Mouse (Mus musculus) heart, embryonic 13.5 days (tissue): Measurements from ENCODE around the gene Rusc2. TPM values are rescaled to one million over a fixed set of nuclear protein-coding genes. Genes with fewer than 3 reads are reported as not detected.
A peak's percentile ranks its signal among the peaks of the same experiment; 100 is the strongest.

Experiments
- ATAC-seq: fragments of 200-750 bp; cut with Nextera tagmentation; 2 replicates; pipeline ENCODE4 v1.8.0; 2017; ENCODE audit warnings: moderate TSS enrichment; ENCODE audit not compliant: insufficient number of reproducible peaks, low FRiP score, low TSS enrichment; ENCODE audit errors: extremely low read depth
- H3K27ac ChIP-seq: fragments of 300-500 bp; sonication (generic); replicated peaks from 2 replicates; pipeline ENCODE4 v1.5.1; 2015; ENCODE audit warnings: moderate library complexity, mild to moderate bottlenecking, inconsistent platforms
- H3K27me3 ChIP-seq: fragments of 300-500 bp; sonication (generic); replicated peaks from 2 replicates; pipeline ENCODE4 v1.6.1; 2015; ENCODE audit warnings: mild to moderate bottlenecking, inconsistent platforms
- H3K36me3 ChIP-seq: fragments of 300-500 bp; sonication (generic); 2 replicates; pipeline ENCODE4 v1.6.1; 2015; ENCODE audit warnings: mild to moderate bottlenecking, inconsistent platforms
- H3K4me1 ChIP-seq: fragments of 300-500 bp; sonication (generic); 2 replicates; pipeline ENCODE4 v1.6.1; 2015; ENCODE audit warnings: inconsistent platforms
- H3K4me2 ChIP-seq: fragments of 300-500 bp; sonication (generic); 2 replicates; pipeline ENCODE4 v1.6.1; 2015; ENCODE audit warnings: inconsistent platforms, mild to moderate bottlenecking, moderate library complexity
- H3K4me3 ChIP-seq: fragments of 300-500 bp; sonication (generic); 2 replicates; pipeline ENCODE4 v1.5.1; 2015; ENCODE audit warnings: moderate library complexity, mild to moderate bottlenecking, inconsistent platforms
- H3K9ac ChIP-seq: fragments of 300-500 bp; sonication (generic); 2 replicates; pipeline ENCODE4 v1.6.1; 2015; ENCODE audit warnings: inconsistent platforms, mild to moderate bottlenecking, moderate library complexity
- H3K9me3 ChIP-seq: fragments of 300-500 bp; sonication (generic); 2 replicates; pipeline ENCODE4 v1.6.1; 2016; ENCODE audit warnings: inconsistent platforms
- WGBS: fragments of 180-500 bp; shearing (Covaris S2); methylation state at CpG from one replicate; pipeline ENCODE4 v1.1.7; 2015; ENCODE audit warnings: mixed read lengths; 5-methylcytosine and 5-hydroxymethylcytosine counted together
- polyA plus RNA-seq: library from polyadenylated mRNA; unstranded; fragments of >200 nt; fragmentation: Nextera tagmentation; extraction: Ambion mirVana; gene quantifications from 2 replicates; pipeline ENCODE4 v1.2.1, GENCODE M21; 2015

Gene Rusc2
- 9.9 and 13.9 TPM in 2 replicates for polyA plus RNA-seq

DNA sequence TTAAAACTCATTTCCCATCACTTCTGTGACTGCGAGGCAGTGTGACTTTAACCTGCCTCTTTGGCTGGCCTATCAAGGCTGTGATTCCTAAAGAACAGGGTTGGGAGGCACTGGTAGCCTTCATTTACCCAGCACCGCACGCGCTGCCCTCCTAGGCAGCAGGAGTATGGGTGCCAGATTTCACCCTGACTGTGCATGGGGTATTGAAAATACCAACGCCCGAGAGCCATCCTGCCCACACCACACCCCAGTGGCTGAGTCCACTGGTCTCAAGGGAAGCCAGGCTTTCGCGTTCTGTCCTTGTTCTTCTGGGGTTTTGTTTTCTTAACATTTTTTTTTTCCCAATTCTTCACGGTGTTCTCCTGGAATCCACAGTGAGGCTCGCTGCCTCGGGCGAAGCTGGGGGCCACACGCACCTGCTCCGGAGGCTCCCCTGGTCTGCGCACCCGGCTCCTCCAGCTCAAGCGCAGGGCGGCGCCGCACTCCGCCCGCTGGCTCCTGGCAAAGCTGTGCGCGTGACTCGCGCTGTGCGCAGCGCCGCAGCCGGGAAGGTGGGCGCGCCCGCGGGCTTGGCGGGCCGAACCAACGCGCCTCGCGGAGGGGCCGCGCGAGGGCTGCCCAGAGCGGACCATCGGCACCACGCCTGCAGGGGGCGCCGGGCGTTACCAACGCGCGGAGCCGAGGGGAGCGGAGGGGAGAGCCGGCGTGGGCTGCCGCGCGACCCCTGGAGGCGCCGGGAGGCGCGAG lies at the start of gene Rusc2:
TSS of gene Rusc2 (plus strand) at position 572 of the 747 bp plus-strand sequence.
- Histone ChIP-seq H3K36me3 (peaks cover 4% of the 10 kb centered on the region; the same call in 1 of the 2 replicates), H3K4me1 (peaks cover 23% of the 10 kb centered on the region), H3K4me3 (peak within 1 kb of the TSS; percentile 82), H3K9ac (peak within 1 kb of the TSS; percentile 96), H3K27ac (peak within 1 kb of the TSS; percentile 69), H3K9me3 (no peaks in the 10 kb centered on the region), H3K27me3 (peaks cover 5% of the 10 kb centered on the region), H3K4me2 (peak within 1 kb of the TSS; percentile 86)
- WGBS = 2% methylated on average over 63 of the region's 63 CpGs
- ATAC-seq = peak; percentile 89

DNA sequence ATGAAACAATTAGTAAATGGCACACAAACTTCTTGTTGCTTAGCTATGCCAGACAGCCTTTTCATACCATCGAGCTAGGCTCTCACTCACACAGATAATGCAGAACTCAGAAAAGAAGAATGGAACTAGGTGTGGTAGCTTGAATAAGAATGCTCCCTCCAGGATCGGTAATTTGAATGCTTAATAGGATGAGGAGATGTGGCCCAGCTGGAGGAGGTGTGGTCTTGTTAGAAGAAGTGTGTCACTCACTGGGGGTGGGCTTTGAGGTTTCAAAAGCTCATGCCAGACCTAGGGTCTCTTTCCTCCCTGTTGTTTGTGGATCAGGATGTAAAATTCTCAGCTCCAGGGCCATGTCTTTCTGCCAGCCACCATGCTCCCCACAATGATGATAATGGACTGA lies 47.0 kb upstream of the Rusc2 start:
- no peaks in the 10 kb centered on the region for H3K27me3 ChIP-seq
- 57% methylated on average over 2 of the region's 2 CpGs for WGBS
- H3K9ac ChIP-seq = no peak overlapping the region
- H3K9me3 ChIP-seq = peaks cover 10% of the 10 kb centered on the region
- H3K27ac ChIP-seq = no peak overlapping the region
- no peaks in the 10 kb centered on the region for H3K4me1 ChIP-seq
- ATAC-seq = no peak
- no peaks in the 10 kb centered on the region for H3K36me3 ChIP-seq
- H3K4me3 ChIP-seq = no peak overlapping the region
- H3K4me2 ChIP-seq = no peak overlapping the region

DNA sequence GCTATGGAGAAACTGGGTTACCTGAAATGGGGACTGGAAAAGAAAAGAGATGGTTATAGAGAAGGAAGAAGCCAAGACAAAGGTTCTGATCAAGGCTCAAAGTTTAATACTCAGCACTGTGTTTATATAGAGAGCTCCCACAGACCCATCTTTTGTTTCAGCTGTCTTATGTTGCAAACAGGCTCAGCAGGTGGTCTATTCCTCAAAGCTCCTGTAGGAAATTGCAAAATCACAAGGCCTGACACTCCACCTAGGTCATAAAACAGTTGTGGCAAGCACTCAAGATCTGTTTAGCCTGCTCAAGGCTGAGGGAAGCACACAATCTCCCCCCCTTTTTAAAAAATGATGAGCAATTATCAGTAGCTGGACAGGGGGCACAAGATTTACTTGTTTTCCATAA lies 45.6 kb upstream of the Rusc2 start:
- Histone ChIP-seq H3K27ac (no peak overlapping the region), H3K9me3 (peaks cover 10% of the 10 kb centered on the region), H3K4me3 (no peak overlapping the region), H3K4me2 (no peak overlapping the region), H3K9ac (no peak overlapping the region), H3K27me3 (no peaks in the 10 kb centered on the region), H3K36me3 (no peaks in the 10 kb centered on the region), H3K4me1 (no peaks in the 10 kb centered on the region)
- no peak for ATAC-seq

GRCm38 (mm10) chr4:43340096-43340804 lies 41.5 kb upstream of the Rusc2 start:
- ATAC-seq = no peak
- no peaks in the 10 kb centered on the region for H3K36me3 ChIP-seq
- no peak overlapping the region for H3K4me3 ChIP-seq
- 82% methylated on average over 4 of the region's 4 CpGs for WGBS
- no peaks in the 10 kb centered on the region for H3K27me3 ChIP-seq
- peaks cover 10% of the 10 kb centered on the region for H3K9me3 ChIP-seq
- H3K27ac ChIP-seq = no peak overlapping the region
- H3K4me2 ChIP-seq = no peak overlapping the region
- no peaks in the 10 kb centered on the region for H3K4me1 ChIP-seq
- H3K9ac ChIP-seq = no peak overlapping the region

GRCm38 (mm10) chr4:43341276-43341891 lies 40.4 kb upstream of the Rusc2 start:
- Histone ChIP-seq H3K9ac (no peak overlapping the region), H3K4me2 (no peak overlapping the region), H3K27me3 (no peaks in the 10 kb centered on the region), H3K36me3 (no peaks in the 10 kb centered on the region), H3K27ac (no peak overlapping the region), H3K4me3 (no peak overlapping the region), H3K9me3 (peaks cover 5% of the 10 kb centered on the region), H3K4me1 (no peaks in the 10 kb centered on the region)
- 75% methylated on average over 7 of the region's 7 CpGs for WGBS
- ATAC-seq = no peak

GRCm38 (mm10) chr4:43342443-43342842 lies 39.3 kb upstream of the Rusc2 start:
- Histone ChIP-seq H3K4me3 (no peak overlapping the region), H3K4me2 (no peak overlapping the region), H3K27me3 (no peaks in the 10 kb centered on the region), H3K9me3 (no peaks in the 10 kb centered on the region), H3K27ac (no peak overlapping the region), H3K9ac (no peak overlapping the region), H3K4me1 (no peaks in the 10 kb centered on the region), H3K36me3 (no peaks in the 10 kb centered on the region)
- WGBS = 82% methylated on average over 10 of the region's 10 CpGs
- ATAC-seq = no peak

GRCm38 (mm10) chr4:43344932-43345331 lies 36.8 kb upstream of the Rusc2 start:
- ATAC-seq = no peak
- no peak overlapping the region for H3K27ac ChIP-seq
- H3K4me1 ChIP-seq = no peaks in the 10 kb centered on the region
- WGBS = 82% methylated on average over 2 of the region's 2 CpGs
- H3K4me3 ChIP-seq = no peak overlapping the region
- H3K9ac ChIP-seq = no peak overlapping the region
- no peak overlapping the region for H3K4me2 ChIP-seq
- no peaks in the 10 kb centered on the region for H3K9me3 ChIP-seq
- no peaks in the 10 kb centered on the region for H3K27me3 ChIP-seq
- H3K36me3 ChIP-seq = no peaks in the 10 kb centered on the region

GRCm38 (mm10) chr4:43349206-43349605 lies 32.6 kb upstream of the Rusc2 start:
- H3K36me3 ChIP-seq = no peaks in the 10 kb centered on the region
- H3K4me2 ChIP-seq = no peak overlapping the region
- H3K9ac ChIP-seq = no peak overlapping the region
- H3K4me3 ChIP-seq = no peak overlapping the region
- no peaks in the 10 kb centered on the region for H3K9me3 ChIP-seq
- H3K4me1 ChIP-seq = no peaks in the 10 kb centered on the region
- H3K27ac ChIP-seq = no peak overlapping the region
- ATAC-seq = no peak
- 89% methylated on average over 5 of the region's 5 CpGs for WGBS
- H3K27me3 ChIP-seq = no peaks in the 10 kb centered on the region

DNA sequence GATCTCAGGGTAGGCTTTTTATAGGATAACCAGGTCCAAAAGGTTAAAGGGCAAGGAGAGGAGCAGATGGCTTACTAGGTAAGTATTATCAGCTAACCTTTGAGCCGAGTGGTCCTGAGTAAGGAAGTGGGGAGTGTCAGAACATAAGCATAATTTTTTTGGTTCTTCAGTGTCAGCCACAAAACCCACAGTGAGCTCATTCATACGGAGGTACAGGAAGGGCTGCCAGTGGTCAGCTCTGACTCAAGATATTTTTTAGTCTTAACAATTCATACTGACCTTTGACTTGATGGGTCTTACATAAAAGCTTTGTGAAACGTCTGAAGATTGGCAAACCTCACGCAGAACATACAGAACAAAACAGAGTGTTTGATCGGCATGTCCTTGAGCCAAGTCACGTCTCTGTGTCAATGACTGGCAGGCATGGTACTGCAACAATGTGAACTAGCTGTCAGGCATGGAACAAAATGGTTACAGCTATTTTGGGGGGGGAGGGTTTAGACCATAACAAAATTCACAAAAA lies 31.7 kb upstream of the Rusc2 start:
- Histone ChIP-seq H3K27me3 (no peaks in the 10 kb centered on the region), H3K9me3 (no peaks in the 10 kb centered on the region), H3K4me2 (no peak overlapping the region), H3K9ac (no peak overlapping the region), H3K4me3 (no peak overlapping the region), H3K27ac (no peak overlapping the region), H3K4me1 (no peaks in the 10 kb centered on the region), H3K36me3 (no peaks in the 10 kb centered on the region)
- no peak for ATAC-seq
- 64% methylated on average over 6 of the region's 6 CpGs for WGBS

DNA sequence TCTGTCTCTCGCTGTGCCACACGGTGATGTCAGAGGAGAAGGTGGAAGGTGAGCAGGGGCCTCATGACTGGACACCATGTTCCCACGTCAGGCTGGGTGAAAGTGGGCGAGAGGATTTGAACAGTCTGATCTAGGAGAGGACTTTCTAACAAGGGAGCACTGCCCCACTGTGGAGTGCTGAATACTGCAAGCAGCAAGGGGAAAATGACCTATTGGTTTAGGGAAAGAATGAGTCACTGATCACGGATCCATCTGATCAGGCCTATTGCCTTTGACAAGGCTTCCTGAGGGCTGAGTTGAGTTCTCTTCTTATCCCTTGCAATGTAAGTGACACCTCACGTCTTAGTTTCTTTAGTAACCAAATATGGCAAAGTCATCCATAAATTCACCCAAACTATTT lies 28.1 kb upstream of the Rusc2 start:
- Histone ChIP-seq H3K27me3 (no peaks in the 10 kb centered on the region), H3K9ac (no peak overlapping the region), H3K9me3 (no peaks in the 10 kb centered on the region), H3K36me3 (no peaks in the 10 kb centered on the region), H3K4me2 (no peak overlapping the region), H3K27ac (no peak overlapping the region), H3K4me3 (no peak overlapping the region), H3K4me1 (no peaks in the 10 kb centered on the region)
- 75% methylated on average over 6 of the region's 6 CpGs for WGBS
- ATAC-seq = no peak

DNA sequence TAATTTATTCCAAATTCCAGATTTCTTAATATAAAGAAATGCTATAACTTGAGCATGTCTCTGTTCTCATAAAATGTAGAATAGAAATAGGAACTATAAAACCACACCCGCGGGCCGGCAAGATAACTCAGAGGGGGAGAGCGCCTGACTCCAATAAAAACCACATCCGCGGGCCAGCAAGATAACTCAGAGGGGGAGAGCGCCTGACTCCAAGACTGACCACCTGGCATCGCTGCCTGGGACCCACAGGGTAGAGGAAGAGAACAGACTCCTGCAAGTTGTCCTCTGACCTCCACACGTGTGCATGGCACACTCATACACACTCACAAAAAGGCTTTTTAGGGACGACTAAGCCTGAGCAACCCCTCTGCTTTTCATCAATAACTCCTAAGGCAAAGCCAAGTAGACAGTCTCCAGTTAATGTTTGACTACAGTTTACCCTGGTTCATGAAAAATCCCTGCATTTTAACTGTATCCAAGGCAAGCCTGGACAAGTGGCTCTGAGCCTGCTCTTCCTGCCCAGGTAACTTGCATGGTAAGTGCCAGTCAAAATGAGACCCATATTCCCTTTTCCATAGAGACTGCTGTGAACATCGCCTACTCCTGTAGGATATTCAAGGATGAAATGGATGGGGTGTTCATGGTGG lies 16.7 kb upstream of the Rusc2 start:
- Histone ChIP-seq H3K9ac (no peak overlapping the region), H3K4me2 (no peak overlapping the region), H3K4me1 (no peaks in the 10 kb centered on the region), H3K27ac (no peak overlapping the region), H3K36me3 (no peaks in the 10 kb centered on the region), H3K9me3 (peaks cover under 1% of the 10 kb centered on the region; the same call in 1 of the 2 replicates), H3K27me3 (no peaks in the 10 kb centered on the region; the same call in 1 of the 2 replicates), H3K4me3 (no peak overlapping the region)
- WGBS = 69% methylated on average over 11 of the region's 11 CpGs
- no peak for ATAC-seq
